Mouse (Mus musculus) C2C12 (cell line): ENCODE results near the gene Tmf1. TPM values are rescaled to one million over a fixed set of nuclear protein-coding genes. Genes with fewer than 3 reads are reported as not detected.

ENCODE experiments used
- H3K27me3 ChIP-seq: one replicate; pipeline ENCODE4 v1.6.1; 2011; ENCODE audit not compliant: control insufficient read depth, insufficient read depth, insufficient read length
- H3K36me3 ChIP-seq: one replicate; pipeline ENCODE4 v1.6.1; 2011; ENCODE audit not compliant: control insufficient read depth, insufficient read depth
- H3K4me3 ChIP-seq: one replicate; pipeline ENCODE4 v1.5.1; 2011; ENCODE audit warnings: mild to moderate bottlenecking, control low read depth; ENCODE audit not compliant: poor library complexity, insufficient read depth, severe bottlenecking
- H3K79me2 ChIP-seq: one replicate; pipeline ENCODE4 v1.6.1; 2011; ENCODE audit not compliant: control insufficient read depth, insufficient read depth
- H3K79me3 ChIP-seq: one replicate; pipeline ENCODE4 v1.6.1; 2011; ENCODE audit warnings: low read depth, control low read depth
- H3ac ChIP-seq: one replicate; pipeline ENCODE3; 2011; ENCODE audit warnings: low read depth; ENCODE audit not compliant: control insufficient read depth, insufficient read length
- CEBPB ChIP-seq: IDR thresholded peaks from one replicate; pipeline ENCODE4 v1.6.1; 2011; ENCODE audit warnings: low read depth, mild to moderate bottlenecking, control low read depth, moderate library complexity
- CTCF ChIP-seq: IDR thresholded peaks from one replicate; pipeline ENCODE4 v1.5.1; 2011; ENCODE audit not compliant: control insufficient read depth, insufficient read depth, insufficient read length
- FOSL1 ChIP-seq: IDR thresholded peaks from one replicate; pipeline ENCODE4 v1.8.0; 2011; ENCODE audit warnings: mild to moderate bottlenecking, low read length; ENCODE audit not compliant: poor library complexity, insufficient read depth, severe bottlenecking
- MAX ChIP-seq: IDR thresholded peaks from one replicate; pipeline ENCODE4 v1.6.1; 2011; ENCODE audit warnings: mild to moderate bottlenecking, control low read depth
- MYOD1 ChIP-seq: IDR thresholded peaks from one replicate; pipeline ENCODE4 v1.6.1; 2011; ENCODE audit warnings: low read depth; ENCODE audit not compliant: control insufficient read depth, insufficient read length
- MYOG ChIP-seq: IDR thresholded peaks from one replicate; pipeline ENCODE4 v1.6.1; 2011; ENCODE audit not compliant: control insufficient read depth, insufficient read length; ENCODE audit errors: extremely low read depth
- USF1 ChIP-seq: IDR thresholded peaks from one replicate; pipeline ENCODE4 v1.6.1; 2011; ENCODE audit warnings: low read depth, mild to moderate bottlenecking, control low read depth, moderate library complexity
- polyA plus RNA-seq: library from polyadenylated mRNA; unstranded; fragments of >200 nt; fragmentation: generic; extraction: Trizol; gene quantifications from one replicate; pipeline ENCODE4 v1.2.1, GENCODE M21; 2012; ENCODE audit warnings: missing spikeins

The Tmf1 gene
- polyA plus RNA-seq, 1 experiment = 6.4 TPM

DNA sequence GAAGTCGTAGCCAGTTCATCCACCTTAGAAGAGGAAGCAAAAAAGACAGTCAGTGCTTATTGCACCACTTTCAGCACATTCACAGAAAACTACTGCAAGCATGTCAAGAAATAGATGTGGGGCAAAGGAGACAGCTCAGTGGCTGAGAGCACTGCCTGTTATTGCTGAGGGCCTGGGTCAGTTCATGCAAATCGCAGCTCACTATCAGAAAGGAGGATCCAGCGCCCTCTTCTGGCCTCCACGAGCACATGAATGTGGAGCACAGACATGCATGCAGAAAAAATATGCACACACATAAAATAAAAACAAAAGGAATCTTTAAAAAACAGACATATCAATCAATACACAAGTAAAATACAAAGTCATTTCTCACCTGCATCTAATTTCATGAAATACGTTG, 47.9 kb downstream of the Tmf1 start:
- H3ac ChIP-seq = no peak overlapping the region
- no peak overlapping the region for H3K4me3 ChIP-seq
- peaks cover 47% of the 10 kb centered on the region for H3K36me3 ChIP-seq
- H3K79me3 ChIP-seq = no peaks in the 10 kb centered on the region
- no peak for TF ChIP-seq FOSL1
- no peak for TF ChIP-seq CTCF
- TF ChIP-seq MYOD1 = no peak
- TF ChIP-seq MAX = no peak
- TF ChIP-seq CEBPB = no peak
- TF ChIP-seq MYOG = no peak
- no peak for TF ChIP-seq USF1
- H3K79me2 ChIP-seq = no peaks in the 10 kb centered on the region
- no peaks in the 10 kb centered on the region for H3K27me3 ChIP-seq

DNA sequence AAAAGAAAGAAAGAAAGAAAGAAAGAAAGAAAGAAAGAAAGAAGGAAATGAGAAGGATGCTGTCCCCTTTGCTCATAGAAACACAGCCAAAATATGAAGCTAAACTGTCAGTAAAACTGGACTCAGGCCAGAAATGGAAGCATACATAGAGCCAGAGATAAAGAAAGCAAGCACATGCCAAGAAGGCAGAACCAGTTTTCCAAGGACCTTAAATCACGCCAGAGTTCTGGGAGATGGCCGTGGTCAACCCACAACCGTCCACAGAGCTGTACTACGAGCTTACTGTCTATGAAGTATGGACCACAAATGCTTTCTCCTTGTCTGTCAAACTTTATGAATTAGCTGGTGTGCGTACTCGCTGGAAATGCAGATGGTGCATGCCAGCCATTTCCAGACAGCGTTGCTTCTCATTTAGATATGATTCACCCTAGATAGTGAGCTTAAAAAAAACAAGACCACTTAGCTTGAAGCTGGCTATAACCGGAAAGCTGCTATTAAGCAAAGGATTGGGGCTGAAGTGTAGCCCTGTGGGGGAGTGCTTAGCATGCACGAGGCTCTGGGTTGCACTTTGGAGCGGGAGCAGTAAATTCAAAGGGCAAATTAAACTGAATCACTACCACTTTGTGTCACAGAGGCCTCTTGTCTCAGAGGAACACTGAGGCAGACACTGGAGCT, 54.4 kb downstream of the Tmf1 start:
- TF ChIP-seq MYOG (no peak), CTCF (no peak), MAX (no peak), MYOD1 (no peak), CEBPB (no peak), FOSL1 (no peak), USF1 (no peak)
- H3K79me2 ChIP-seq = no peaks in the 10 kb centered on the region
- no peaks in the 10 kb centered on the region for H3K79me3 ChIP-seq
- no peak overlapping the region for H3K4me3 ChIP-seq
- peaks cover 10% of the 10 kb centered on the region for H3K36me3 ChIP-seq
- H3ac ChIP-seq = no peak overlapping the region
- H3K27me3 ChIP-seq = no peaks in the 10 kb centered on the region

DNA sequence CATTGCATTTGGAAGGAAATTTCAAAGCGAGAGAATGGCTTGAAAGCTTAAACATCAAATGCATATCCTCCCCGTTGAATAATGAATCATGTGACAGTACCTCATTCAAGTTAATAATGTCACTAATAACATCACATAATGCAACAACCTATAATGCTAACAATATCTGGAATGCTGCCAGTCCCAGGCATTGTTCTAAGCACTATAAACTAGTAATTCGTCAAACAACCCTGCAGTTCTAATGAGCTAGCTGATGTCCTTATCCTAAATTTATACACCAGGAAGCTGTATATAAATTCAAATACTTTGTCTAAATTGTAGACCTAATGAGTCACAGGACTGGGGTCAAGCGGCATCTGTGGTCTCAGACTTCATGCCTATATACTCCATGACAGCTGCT, 58.0 kb downstream of the Tmf1 start:
- Histone ChIP-seq H3ac (no peak overlapping the region), H3K27me3 (no peaks in the 10 kb centered on the region), H3K4me3 (no peak overlapping the region), H3K79me2 (no peaks in the 10 kb centered on the region), H3K79me3 (no peaks in the 10 kb centered on the region), H3K36me3 (peaks cover 14% of the 10 kb centered on the region)
- TF ChIP-seq MYOG = no peak
- no peak for TF ChIP-seq CEBPB
- TF ChIP-seq MYOD1 = no peak
- TF ChIP-seq MAX = no peak
- TF ChIP-seq FOSL1 = no peak
- TF ChIP-seq USF1 = no peak
- no peak for TF ChIP-seq CTCF

DNA sequence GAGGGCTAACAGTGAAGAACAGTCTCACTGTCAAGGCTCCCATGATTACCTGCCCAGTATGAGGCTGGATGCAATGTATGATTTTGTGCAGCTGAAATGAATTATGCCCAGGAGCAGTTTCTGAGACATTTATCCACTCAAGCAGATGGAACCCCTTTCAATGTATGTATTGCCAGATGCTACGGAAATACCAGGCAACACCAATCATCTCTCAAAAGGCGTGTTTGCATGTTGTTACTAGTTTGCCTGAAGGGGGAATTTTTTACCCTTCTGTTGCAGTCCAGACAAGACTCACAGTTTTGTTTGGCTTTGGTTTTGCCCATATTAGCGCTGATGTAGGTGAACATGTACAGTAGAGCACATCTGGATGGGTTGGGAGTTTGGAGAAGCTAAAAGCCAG, 60.6 kb downstream of the Tmf1 start:
- Histone ChIP-seq H3K36me3 (peaks cover 16% of the 10 kb centered on the region), H3K79me3 (no peaks in the 10 kb centered on the region), H3ac (no peak overlapping the region), H3K4me3 (no peak overlapping the region), H3K79me2 (no peaks in the 10 kb centered on the region), H3K27me3 (no peaks in the 10 kb centered on the region)
- TF ChIP-seq MYOG = no peak
- TF ChIP-seq MYOD1 = no peak
- no peak for TF ChIP-seq CEBPB

DNA sequence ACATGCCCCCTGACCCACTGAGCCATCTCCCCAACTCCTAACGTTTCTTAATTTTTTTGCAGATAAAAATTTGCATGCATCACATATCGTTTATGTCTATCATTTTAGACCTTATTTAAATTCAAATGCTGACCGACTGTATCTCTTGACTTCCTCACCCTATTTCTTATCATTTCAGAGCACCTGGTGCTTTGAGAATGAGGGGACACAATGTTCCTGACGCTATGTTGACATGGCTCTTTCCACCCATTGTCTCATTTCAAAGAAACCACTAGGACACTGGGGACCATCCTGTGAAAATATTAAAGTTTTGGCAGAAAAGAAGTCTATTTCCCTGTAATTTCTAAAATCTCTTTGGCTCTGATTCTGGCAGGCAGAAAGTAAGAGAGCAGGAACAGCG, 62.0 kb downstream of the Tmf1 start:
- TF ChIP-seq MAX (no peak), MYOD1 (no peak), CEBPB (no peak), CTCF (no peak), USF1 (no peak), FOSL1 (no peak), MYOG (no peak)
- Histone ChIP-seq H3K79me3 (no peaks in the 10 kb centered on the region), H3K79me2 (no peaks in the 10 kb centered on the region), H3K4me3 (no peak overlapping the region), H3K36me3 (peaks cover 25% of the 10 kb centered on the region), H3ac (no peak overlapping the region), H3K27me3 (no peaks in the 10 kb centered on the region)

DNA sequence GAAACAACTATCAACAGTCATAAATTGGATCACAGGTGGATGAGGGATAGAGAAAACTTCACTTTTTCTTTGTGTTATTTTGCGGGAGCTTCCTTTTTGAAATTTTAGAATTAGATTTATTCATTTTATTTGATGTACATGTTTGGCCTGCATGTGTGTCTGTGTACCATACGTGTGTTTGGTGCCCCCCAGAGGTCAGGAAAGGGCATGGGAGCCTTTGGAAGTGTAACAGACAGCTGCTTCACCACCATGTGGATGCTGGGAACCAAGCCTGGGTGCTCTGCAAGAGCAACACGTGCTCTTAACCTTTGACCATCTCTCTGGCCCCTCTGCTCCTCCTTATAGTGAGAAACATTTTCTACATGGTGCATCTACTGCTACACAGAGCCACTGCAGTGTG, 64.1 kb downstream of the Tmf1 start:
- no peak overlapping the region for H3K4me3 ChIP-seq
- H3ac ChIP-seq = no peak overlapping the region
- no peaks in the 10 kb centered on the region for H3K79me2 ChIP-seq
- H3K36me3 ChIP-seq = peaks cover 30% of the 10 kb centered on the region
- TF ChIP-seq MYOG = no peak
- TF ChIP-seq USF1 = no peak
- TF ChIP-seq MAX = no peak
- TF ChIP-seq CEBPB = no peak
- TF ChIP-seq MYOD1 = no peak
- no peak for TF ChIP-seq FOSL1
- H3K79me3 ChIP-seq = no peaks in the 10 kb centered on the region
- H3K27me3 ChIP-seq = no peaks in the 10 kb centered on the region
